Mouse (Mus musculus) common myeloid progenitor, adult 5-6 weeks (primary cell): ENCODE results near the gene Noto. TPM values are rescaled to one million over a fixed set of nuclear protein-coding genes. Genes with fewer than 3 reads are reported as not detected.

Source experiments
- ATAC-seq: replicated peaks from 2 replicates; pipeline ENCODE4 v1.8.0; 2016; ENCODE audit warnings: low read depth, mild to moderate bottlenecking, moderate TSS enrichment, inconsistent platforms; ENCODE audit not compliant: poor library complexity, severe bottlenecking
- total RNA-seq: library from RNA; stranded (forward); fragments of 200-1000, 187-1606 nt; gene quantifications from 2 replicates; pipeline ENCODE4 v1.2.3, GENCODE M21; 2017

Gene Noto
- total RNA-seq, 1 experiment from 2014 or later: not detected

GRCm38 (mm10) chr6:85469660-85470430 lies 46.2 kb downstream of the Noto start:
- ATAC-seq: no peak

- ATAC-seq: no peak
Observed at GRCm38 (mm10) chr6:85471962-85472361, 48.3 kb downstream of the Noto start.

GRCm38 (mm10) chr6:85472542-85472941 lies 48.9 kb downstream of the Noto start:
- ATAC-seq: no peak

GRCm38 (mm10) chr6:85475581-85475980 lies 51.9 kb downstream of the Noto start:
- ATAC-seq: no peak

GRCm38 (mm10) chr6:85477366-85477917 lies 53.8 kb downstream of the Noto start:
- ATAC-seq: peak; percentile 57

- ATAC-seq: no peak
Observed at GRCm38 (mm10) chr6:85478416-85478815, 54.7 kb downstream of the Noto start.

Other genes starting within 250 kb of the Noto start
- not detected in 2 replicates for gene Emx1, start 236.4 kb upstream of the Noto start, total RNA-seq
- 2.0 and 3.2 TPM in 2 replicates for gene Sfxn5, start 90.5 kb upstream of the Noto start, total RNA-seq
- gene Rab11fip5, start 49.3 kb upstream of the Noto start, total RNA-seq: 5.9 and 6.3 TPM in 2 replicates
- 46.2 and 47.0 TPM in 2 replicates for gene Smyd5, start 8.1 kb downstream of the Noto start, total RNA-seq
- gene Cct7, start 27.6 kb downstream of the Noto start, total RNA-seq: 289 and 292 TPM in 2 replicates
- gene Pradc1, start 28.1 kb downstream of the Noto start, total RNA-seq: 7.7 and 20.2 TPM in 2 replicates
- under 0.01 TPM in 1 of 2 replicates, not detected in the other for gene Fbxo41, start 79.1 kb downstream of the Noto start, total RNA-seq
- gene Egr4, start 89.7 kb downstream of the Noto start, total RNA-seq: 0.64 TPM in 1 of 2 replicates, not detected in the other
- 26.9 and 30.5 TPM in 2 replicates for gene Alms1, start 163.6 kb downstream of the Noto start, total RNA-seq